Comparison of ENCODE assay signal across 8 mouse cellular contexts in genomic region chr13:112463337-112463802, GRCm38 (mm10). TPM values are rescaled to one million over a fixed set of nuclear protein-coding genes. Genes with fewer than 3 reads are reported as not detected.
DNase-seq lines count a peak whose midpoint lies in the region; ATAC-seq lines count a peak whose summit lies in the region.

No protein-coding gene starts in this region.

- H3K27me3 ChIP-seq in heart, embryonic 15.5 days: no peaks in the 10 kb centered on the region
- H3K27me3 ChIP-seq in hindbrain, embryonic 11.5 days (ENCODE audit: control insufficient read depth, insufficient read depth, low read length): no peaks in the 10 kb centered on the region
- peaks cover 3% of the 10 kb centered on the region; the same call in 1 of the 2 replicates for H3K27me3 ChIP-seq in midbrain, embryonic 10.5 days (ENCODE audit: low read depth, poor library complexity, severe bottlenecking)

- WGBS in heart, embryonic 15.5 days: 3% methylated on average over 17 of the region's 17 CpGs
- WGBS in hindbrain, embryonic 11.5 days: 2% methylated on average over 17 of the region's 17 CpGs
- WGBS in midbrain, embryonic 10.5 days: 2% methylated on average over 17 of the region's 17 CpGs

- H3K27ac ChIP-seq in heart, embryonic 15.5 days: peak overlapping the region; percentile 96
- H3K27ac ChIP-seq in hindbrain, embryonic 11.5 days (ENCODE audit: low read depth, low read length): peak overlapping the region; percentile 63; the same call in 1 of the 2 replicates
- peak overlapping the region; percentile 93 for H3K27ac ChIP-seq in midbrain, embryonic 10.5 days (replicated peaks)

- no peak for DNase-seq in heart, postnatal 36 days
- peak; percentile 84 for DNase-seq in MN1 (ENCODE audit: low spot score)
- no peak for DNase-seq in hindbrain, embryonic 11.5 days (ENCODE audit: low spot score)
- DNase-seq in midbrain, embryonic 10.5 days (ENCODE audit: low spot score): no peak
- no peak for DNase-seq in retina, embryonic 14.5 days (ENCODE audit: low spot score)
- no peak for DNase-seq in frontal cortex, postnatal 14 days (ENCODE audit: low spot score in 2 of 2)
- no peak for DNase-seq in right cerebral cortex, adult 2 months (ENCODE audit: low spot score in 2 of 2)

- intact Hi-C loops in heart, postnatal 36 days (cut with DNase I): loop anchor here (2.0 to 5.0 kb wide), 2 partner anchors 36 to 49 kb away; no protein-coding TSS in a partner anchor

- H3K36me3 ChIP-seq in heart, embryonic 15.5 days: no peaks in the 10 kb centered on the region
- no peaks in the 10 kb centered on the region for H3K36me3 ChIP-seq in hindbrain, embryonic 11.5 days (ENCODE audit: control insufficient read depth, insufficient read depth, low read length)
- H3K36me3 ChIP-seq in midbrain, embryonic 10.5 days: no peaks in the 10 kb centered on the region

- H3K4me1 ChIP-seq in heart, embryonic 15.5 days (replicated peaks): peaks cover 27% of the 10 kb centered on the region
- no peaks in the 10 kb centered on the region for H3K4me1 ChIP-seq in hindbrain, embryonic 11.5 days (replicated peaks; ENCODE audit: control insufficient read depth, insufficient read depth, low read length)
- peaks cover 21% of the 10 kb centered on the region for H3K4me1 ChIP-seq in midbrain, embryonic 10.5 days

- H3K4me3 ChIP-seq in heart, embryonic 15.5 days: peak overlapping the region; percentile 85
- peak overlapping the region; percentile 87 for H3K4me3 ChIP-seq in hindbrain, embryonic 11.5 days (ENCODE audit: low read depth, low read length)
- peak overlapping the region; percentile 89 for H3K4me3 ChIP-seq in midbrain, embryonic 10.5 days

- peak; percentile 66 for ATAC-seq in heart, embryonic 15.5 days (replicated peaks; ENCODE audit: insufficient number of reproducible peaks, insufficient read depth, low FRiP score, low read depth)
- peak; percentile 88 for ATAC-seq in hindbrain, embryonic 11.5 days (ENCODE audit: low FRiP score)

- no peaks in the 10 kb centered on the region for H3K9me3 ChIP-seq in heart, embryonic 15.5 days (replicated peaks)
- no peaks in the 10 kb centered on the region for H3K9me3 ChIP-seq in hindbrain, embryonic 11.5 days (ENCODE audit: control insufficient read depth, low read length)
- H3K9me3 ChIP-seq in midbrain, embryonic 10.5 days (replicated peaks): no peaks in the 10 kb centered on the region

- H3K4me2 ChIP-seq in heart, embryonic 15.5 days: peak overlapping the region; percentile 70
- H3K4me2 ChIP-seq in hindbrain, embryonic 11.5 days (replicated peaks; ENCODE audit: low read depth, low read length): peak overlapping the region; percentile 81

- peak overlapping the region; percentile 84 for H3K9ac ChIP-seq in heart, embryonic 15.5 days
- peak overlapping the region; percentile 55 for H3K9ac ChIP-seq in hindbrain, embryonic 11.5 days (ENCODE audit: low read depth, low read length)

RNA-seq across cellular contexts. Expression of gene Il6st, which starts 0.5 kb away (rescaled TPM):
- 40.1 and 47.7 TPM in 2 replicates for polyA plus RNA-seq in heart, embryonic 15.5 days (2015; fragmentation: Nextera tagmentation; extraction: Ambion mirVana)
- total RNA-seq in heart, postnatal 36 days (2021): 100 to 1,000 TPM; 203 to 252 TPM
- 27.0 and 28.4 TPM in 2 replicates for polyA plus RNA-seq in hindbrain, embryonic 11.5 days (2014; fragmentation: Nextera tagmentation; extraction: Ambion mirVana)
- 21.6 and 28.4 TPM in 2 replicates for polyA plus RNA-seq in midbrain, embryonic 10.5 days (2016; fragmentation: Nextera tagmentation; extraction: Ambion mirVana)
